Mouse (Mus musculus) testis, postnatal 10 days (tissue): Measurements from ENCODE around the gene Ckap2l.

Source experiments
- DNase-seq: peaks from one replicate; pipeline ENCODE4 v3.0.0; 2021; ENCODE audit warnings: low spot score

Gene Ckap2l

GRCm38 (mm10) chr2:129233803-129234477 is 63.1 kb downstream of the Ckap2l start:
- DNase-seq: no peak

GRCm38 (mm10) chr2:129233218-129233617 is 63.8 kb downstream of the Ckap2l start:
- no peak for DNase-seq

- no peak for DNase-seq
These were observed 64.5 kb downstream of the Ckap2l start for GRCm38 (mm10) chr2:129232484-129232883.

GRCm38 (mm10) chr2:129232023-129232422 is 65.0 kb downstream of the Ckap2l start:
- no peak for DNase-seq

GRCm38 (mm10) chr2:129229316-129229715 is 67.7 kb downstream of the Ckap2l start:
- DNase-seq: no peak

- DNase-seq: no peak
These were observed 68.4 kb downstream of the Ckap2l start for GRCm38 (mm10) chr2:129228571-129228970.

GRCm38 (mm10) chr2:129227709-129228108 is 69.3 kb downstream of the Ckap2l start:
- no peak for DNase-seq

- no peak for DNase-seq
These were observed 69.9 kb downstream of the Ckap2l start for GRCm38 (mm10) chr2:129227011-129227529.

GRCm38 (mm10) chr2:129226296-129226851 is 70.6 kb downstream of the Ckap2l start:
- DNase-seq: no peak

GRCm38 (mm10) chr2:129225251-129225819 is 71.7 kb downstream of the Ckap2l start:
- no peak for DNase-seq

GRCm38 (mm10) chr2:129224178-129224577 is 72.8 kb downstream of the Ckap2l start:
- DNase-seq: no peak

GRCm38 (mm10) chr2:129221097-129221632 is 75.8 kb downstream of the Ckap2l start:
- no peak for DNase-seq

GRCm38 (mm10) chr2:129218537-129219105 is 78.4 kb downstream of the Ckap2l start:
- DNase-seq: no peak
